Mouse (Mus musculus): Measurements from ENCODE around the gene E2f4. TPM values are rescaled to one million over a fixed set of nuclear protein-coding genes. Genes with fewer than 3 reads are reported as not detected.

E2f4 gene
- 46.4 and 49.7 TPM in 2 replicates for polyA plus RNA-seq (2014; fragmentation: Nextera tagmentation; extraction: Ambion mirVana)

GRCm38 (mm10) chr8:105297511-105298192, at the start of gene E2f4:
TSS of gene E2f4 (plus strand) at chr8:105297663.
- Histone ChIP-seq H3K27ac (ENCODE audit: low read depth, low read length) (peak within 1 kb of the TSS; percentile 44), H3K36me3 (ENCODE audit: control insufficient read depth, insufficient read depth, low read length) (peaks cover 24% of the 10 kb centered on the region), H3K27me3 (ENCODE audit: control insufficient read depth, insufficient read depth, low read length) (no peaks in the 10 kb centered on the region), H3K4me3 (ENCODE audit: low read depth, low read length) (peak within 1 kb of the TSS; percentile 95), H3K9me3 (ENCODE audit: control insufficient read depth, low read length) (no peaks in the 10 kb centered on the region), H3K9ac (replicated peaks; ENCODE audit: low read depth, low read length) (peak within 1 kb of the TSS; percentile 87), H3K4me1 (ENCODE audit: control insufficient read depth, insufficient read depth, low read length) (peaks cover 11% of the 10 kb centered on the region), H3K4me2 (ENCODE audit: low read depth, low read length) (peak within 1 kb of the TSS; percentile 98)
- WGBS, result under 1% methylated on average over 58 of the region's 58 CpGs
- peak; percentile 90 for ATAC-seq (ENCODE audit: low read depth)

GRCm38 (mm10) chr8:105251954-105252353, 45.5 kb upstream of the E2f4 start:
- Histone ChIP-seq H3K9me3 (ENCODE audit: control insufficient read depth, low read length) (no peaks in the 10 kb centered on the region), H3K9ac (replicated peaks; ENCODE audit: low read depth, low read length) (no peak overlapping the region), H3K4me2 (ENCODE audit: low read depth, low read length) (no peak overlapping the region), H3K4me3 (ENCODE audit: low read depth, low read length) (no peak overlapping the region), H3K4me1 (ENCODE audit: control insufficient read depth, insufficient read depth, low read length) (0 out of 2 replicates have a peak, but pooled peaks cover 4% of the 10 kb centered on the region), H3K36me3 (ENCODE audit: control insufficient read depth, insufficient read depth, low read length) (peaks cover 42% of the 10 kb centered on the region), H3K27me3 (ENCODE audit: control insufficient read depth, insufficient read depth, low read length) (0 out of 2 replicates have a peak, but pooled peaks cover 3% of the 10 kb centered on the region), H3K27ac (ENCODE audit: low read depth, low read length) (no peak overlapping the region)
- WGBS, result 97% methylated on average over 6 of the region's 6 CpGs
- no peak for ATAC-seq (ENCODE audit: low read depth)

GRCm38 (mm10) chr8:105252680-105253537, 44.6 kb upstream of the E2f4 start:
- ATAC-seq (ENCODE audit: low read depth), result no peak
- H3K4me1 ChIP-seq (ENCODE audit: control insufficient read depth, insufficient read depth, low read length), result 0 out of 2 replicates have a peak, but pooled peaks cover 4% of the 10 kb centered on the region
- no peak overlapping the region for H3K4me3 ChIP-seq (ENCODE audit: low read depth, low read length)
- H3K36me3 ChIP-seq (ENCODE audit: control insufficient read depth, insufficient read depth, low read length), result peaks cover 36% of the 10 kb centered on the region
- 93% methylated on average over 10 of the region's 10 CpGs for WGBS
- no peak overlapping the region for H3K9ac ChIP-seq (replicated peaks; ENCODE audit: low read depth, low read length)
- H3K27me3 ChIP-seq (ENCODE audit: control insufficient read depth, insufficient read depth, low read length), result peaks cover 8% of the 10 kb centered on the region
- no peak overlapping the region for H3K4me2 ChIP-seq (ENCODE audit: low read depth, low read length)
- H3K27ac ChIP-seq (ENCODE audit: low read depth, low read length), result no peak overlapping the region
- no peaks in the 10 kb centered on the region for H3K9me3 ChIP-seq (ENCODE audit: control insufficient read depth, low read length)

DNA sequence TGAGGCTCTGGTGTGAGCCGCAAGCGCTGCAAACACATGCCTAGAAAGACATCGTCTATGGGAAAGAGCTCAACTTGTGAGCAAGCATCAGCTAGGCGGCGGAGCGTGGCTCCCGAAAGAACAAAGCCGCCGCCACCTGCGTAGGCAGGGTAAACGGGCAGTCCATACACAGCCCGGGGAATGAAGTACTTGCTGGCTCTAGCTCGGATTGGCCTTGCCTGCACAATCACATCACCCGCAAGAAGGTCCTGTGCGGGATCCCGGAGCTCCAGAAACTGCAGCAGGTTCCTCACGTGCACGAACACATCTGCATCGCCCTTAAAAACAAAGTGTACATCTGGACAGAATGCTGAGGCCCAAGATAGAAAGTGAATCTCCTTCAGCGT, 43.7 kb upstream of the E2f4 start:
- Histone ChIP-seq H3K27ac (ENCODE audit: low read depth, low read length) (no peak overlapping the region), H3K4me2 (ENCODE audit: low read depth, low read length) (peak overlapping the region; percentile 97), H3K4me1 (ENCODE audit: control insufficient read depth, insufficient read depth, low read length) (0 out of 2 replicates have a peak, but pooled peaks cover 4% of the 10 kb centered on the region), H3K4me3 (ENCODE audit: low read depth, low read length) (peak overlapping the region; percentile 57), H3K36me3 (ENCODE audit: control insufficient read depth, insufficient read depth, low read length) (peaks cover 28% of the 10 kb centered on the region), H3K9ac (replicated peaks; ENCODE audit: low read depth, low read length) (peak overlapping the region; percentile 72), H3K27me3 (ENCODE audit: control insufficient read depth, insufficient read depth, low read length) (peaks cover 16% of the 10 kb centered on the region), H3K9me3 (ENCODE audit: control insufficient read depth, low read length) (no peaks in the 10 kb centered on the region)
- ATAC-seq (ENCODE audit: low read depth), result peak; percentile 24; the same call in 1 of the 2 replicates
- WGBS, result 33% methylated on average over 20 of the region's 20 CpGs

- H3K4me3 ChIP-seq (ENCODE audit: low read depth, low read length), result peak overlapping the region; percentile 57
- peak overlapping the region; percentile 97 for H3K4me2 ChIP-seq (ENCODE audit: low read depth, low read length)
- H3K9me3 ChIP-seq (ENCODE audit: control insufficient read depth, low read length), result no peaks in the 10 kb centered on the region
- H3K36me3 ChIP-seq (ENCODE audit: control insufficient read depth, insufficient read depth, low read length), result peaks cover 23% of the 10 kb centered on the region
- peak; percentile 83 for ATAC-seq (ENCODE audit: low read depth)
- peaks cover 22% of the 10 kb centered on the region for H3K27me3 ChIP-seq (ENCODE audit: control insufficient read depth, insufficient read depth, low read length)
- H3K4me1 ChIP-seq (ENCODE audit: control insufficient read depth, insufficient read depth, low read length), result peaks cover 5% of the 10 kb centered on the region; the same call in 1 of the 2 replicates
- peak overlapping the region; percentile 48; the same call in 1 of the 2 replicates for H3K27ac ChIP-seq (ENCODE audit: low read depth, low read length)
- peak overlapping the region; percentile 72 for H3K9ac ChIP-seq (replicated peaks; ENCODE audit: low read depth, low read length)
- WGBS, result under 1% methylated on average over 74 of the region's 74 CpGs
These were observed 43.1 kb upstream of the E2f4 start for GRCm38 (mm10) chr8:105254152-105254965.

- Histone ChIP-seq H3K27me3 (ENCODE audit: control insufficient read depth, insufficient read depth, low read length) (peaks cover 28% of the 10 kb centered on the region), H3K4me2 (ENCODE audit: low read depth, low read length) (peak within 1 kb of the TSS; percentile 97), H3K36me3 (ENCODE audit: control insufficient read depth, insufficient read depth, low read length) (peaks cover 17% of the 10 kb centered on the region), H3K4me3 (ENCODE audit: low read depth, low read length) (peak within 1 kb of the TSS; percentile 57), H3K9ac (replicated peaks; ENCODE audit: low read depth, low read length) (peak within 1 kb of the TSS; percentile 72), H3K27ac (ENCODE audit: low read depth, low read length) (peak within 1 kb of the TSS; percentile 48; the same call in 1 of the 2 replicates), H3K9me3 (ENCODE audit: control insufficient read depth, low read length) (no peaks in the 10 kb centered on the region), H3K4me1 (ENCODE audit: control insufficient read depth, insufficient read depth, low read length) (peaks cover 7% of the 10 kb centered on the region; the same call in 1 of the 2 replicates)
- WGBS, result 2% methylated on average over 14 of the region's 14 CpGs
- ATAC-seq (ENCODE audit: low read depth), result peak; percentile 32; the same call in 1 of the 2 replicates
These were observed 42.5 kb upstream of the E2f4 start, which contains the start of gene B3gnt9 for GRCm38 (mm10) chr8:105254966-105255350. TSS of gene B3gnt9 (minus strand) at chr8:105255153.

- no peak overlapping the region for H3K27ac ChIP-seq (ENCODE audit: low read depth, low read length)
- H3K9me3 ChIP-seq (ENCODE audit: control insufficient read depth, low read length), result no peaks in the 10 kb centered on the region
- no peak overlapping the region for H3K4me3 ChIP-seq (ENCODE audit: low read depth, low read length)
- no peaks in the 10 kb centered on the region for H3K36me3 ChIP-seq (ENCODE audit: control insufficient read depth, insufficient read depth, low read length)
- peaks cover 7% of the 10 kb centered on the region; the same call in 1 of the 2 replicates for H3K4me1 ChIP-seq (ENCODE audit: control insufficient read depth, insufficient read depth, low read length)
- no peak overlapping the region for H3K9ac ChIP-seq (replicated peaks; ENCODE audit: low read depth, low read length)
- ATAC-seq (ENCODE audit: low read depth), result no peak
- peaks cover 45% of the 10 kb centered on the region for H3K27me3 ChIP-seq (ENCODE audit: control insufficient read depth, insufficient read depth, low read length)
- H3K4me2 ChIP-seq (ENCODE audit: low read depth, low read length), result no peak overlapping the region
- 75% methylated on average over 7 of the region's 7 CpGs for WGBS
These were observed 39.9 kb upstream of the E2f4 start for GRCm38 (mm10) chr8:105257318-105258114.
